ENCODE assay signal across 18 mouse cellular contexts in the genomic region with DNA sequence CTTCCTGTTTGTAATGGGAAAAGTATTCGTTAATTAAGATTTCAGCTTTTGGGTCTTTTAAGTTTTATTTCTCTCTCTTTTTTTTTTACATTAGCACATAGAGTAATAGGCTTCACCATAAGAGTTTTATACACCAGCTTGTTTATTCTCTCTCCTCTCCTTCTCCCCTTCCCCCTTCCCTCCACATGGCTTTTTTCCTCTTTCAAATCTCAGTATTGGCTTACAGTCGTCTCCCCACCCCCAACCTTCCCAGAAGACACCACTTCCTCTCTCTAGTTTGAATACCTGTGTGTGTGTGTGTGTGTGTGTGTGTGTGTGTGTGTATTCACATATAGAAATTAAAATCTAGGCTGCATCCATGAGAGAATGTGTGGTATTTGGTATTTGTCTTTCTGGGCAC.
"Had no signal": no experiment of that assay in that cellular context is flagged by ENCODE, and none has a peak within 500 bp of the region (broad histone marks: within the 10 kb centered on the region; RNA-seq: fewer than 3 reads in every experiment).

No protein-coding gene starts in this region.

- ATAC-seq: hindbrain, embryonic 16.5 days; intestine, embryonic 16.5 days; liver, postnatal 0 days had no signal

- DNase-seq: gastrocnemius, adult 2 months; gastrocnemius, postnatal 10 days; gastrocnemius, postnatal 25 days; heart, adult 18-20 months; heart, postnatal 10 days; heart, postnatal 36 days; kidney, adult 11 months; kidney, adult 2 months; kidney, adult 9 months; kidney, postnatal 14 days; kidney, postnatal 36 days; layer of hippocampus, adult 9-11 months; layer of hippocampus, postnatal 36 days; liver; liver, embryonic 13.5 days; liver, postnatal 0 days had no signal
